Comparison of ENCODE assay signal across 12 mouse cellular contexts in genomic region chr3:89268916-89269315, GRCm38 (mm10). TPM values are rescaled to one million over a fixed set of nuclear protein-coding genes. Genes with fewer than 3 reads are reported as not detected.
DNase-seq lines count a peak whose midpoint lies in the region; ATAC-seq and TF ChIP-seq lines count a peak whose summit lies in the region.
"Had no signal": no experiment of that assay in that cellular context is flagged by ENCODE, and none has a peak within 500 bp of the region (broad histone marks: within the 10 kb centered on the region; RNA-seq: fewer than 3 reads in every experiment).

No protein-coding gene starts in this region.

- 0 out of 2 replicates have a peak overlapping the region, but pooled peaks have one; percentile 5 for H3K4me3 ChIP-seq in kidney, embryonic 15.5 days (replicated peaks)
- no peak overlapping the region for H3K4me3 ChIP-seq in hindbrain, embryonic 15.5 days
- H3K4me3 ChIP-seq in midbrain, postnatal 0 days (ENCODE audit: low read depth, low read length) = no peak overlapping the region

- H3K36me3 ChIP-seq in kidney, embryonic 15.5 days = peaks cover 27% of the 10 kb centered on the region
- no peaks in the 10 kb centered on the region for H3K36me3 ChIP-seq in hindbrain, embryonic 15.5 days
- H3K36me3 ChIP-seq in midbrain, postnatal 0 days (ENCODE audit: insufficient read depth, low read length) = 0 out of 2 replicates have a peak, but pooled peaks cover 3% of the 10 kb centered on the region

- DNase-seq in cerebellum, adult 11-12 months = peak; percentile 31
- DNase-seq in cerebellum, postnatal 10 days = no peak
- DNase-seq in kidney, postnatal 25 days = no peak
- DNase-seq in midbrain, postnatal 0 days (ENCODE audit: low spot score) = no peak
- no peak for DNase-seq in layer of hippocampus, postnatal 10 days (ENCODE audit: low spot score in 2 of 2)
- DNase-seq in adipocyte (ENCODE audit: low spot score) = no peak
- DNase-seq: kidney, adult 18-20 months; retina, postnatal 1 day; thymus, postnatal 25 days had no signal

- TF ChIP-seq CTCF in midbrain, postnatal 0 days (IDR thresholded peaks at IDR 0.05) = no peak

- no peak for ATAC-seq in kidney, embryonic 15.5 days (replicated peaks; ENCODE audit: low FRiP score)
- ATAC-seq in hindbrain, embryonic 15.5 days (ENCODE audit: low FRiP score, low read depth) = no peak
- no peak for ATAC-seq in midbrain, postnatal 0 days (ENCODE audit: low FRiP score)
- ATAC-seq: Patski had no signal

- H3K4me1 ChIP-seq in kidney, embryonic 15.5 days = peaks cover 44% of the 10 kb centered on the region
- H3K4me1 ChIP-seq in hindbrain, embryonic 15.5 days (replicated peaks) = peaks cover 48% of the 10 kb centered on the region
- H3K4me1 ChIP-seq in midbrain, postnatal 0 days (ENCODE audit: insufficient read depth, low read length) = peaks cover 11% of the 10 kb centered on the region; the same call in 1 of the 2 replicates

- H3K9ac ChIP-seq in kidney, embryonic 15.5 days = peak overlapping the region; percentile 33; the same call in 1 of the 2 replicates
- no peak overlapping the region for H3K9ac ChIP-seq in hindbrain, embryonic 15.5 days
- H3K9ac ChIP-seq in midbrain, postnatal 0 days (replicated peaks; ENCODE audit: low read length, poor library complexity, severe bottlenecking) = no peak overlapping the region

- no peaks in the 10 kb centered on the region for H3K9me3 ChIP-seq in kidney, embryonic 15.5 days (replicated peaks)
- no peaks in the 10 kb centered on the region for H3K9me3 ChIP-seq in hindbrain, embryonic 15.5 days
- H3K9me3 ChIP-seq in midbrain, postnatal 0 days (ENCODE audit: low read length) = no peaks in the 10 kb centered on the region

- H3K27ac ChIP-seq in kidney, embryonic 15.5 days = 0 out of 2 replicates have a peak overlapping the region, but pooled peaks have one; percentile 90
- H3K27ac ChIP-seq in hindbrain, embryonic 15.5 days (replicated peaks) = no peak overlapping the region
- no peak overlapping the region for H3K27ac ChIP-seq in midbrain, postnatal 0 days (ENCODE audit: low read depth, low read length)

- peak overlapping the region; percentile 78; the same call in 1 of the 2 replicates for H3K4me2 ChIP-seq in kidney, embryonic 15.5 days
- peak overlapping the region; percentile 82 for H3K4me2 ChIP-seq in hindbrain, embryonic 15.5 days
- H3K4me2 ChIP-seq in midbrain, postnatal 0 days (ENCODE audit: low read depth, low read length, poor library complexity, severe bottlenecking) = peak overlapping the region; percentile 72; the same call in 1 of the 2 replicates

- 65% methylated on average over 8 of the region's 8 CpGs for WGBS in kidney, embryonic 15.5 days
- WGBS in hindbrain, embryonic 15.5 days = 52% methylated on average over 8 of the region's 8 CpGs
- WGBS in midbrain, postnatal 0 days = 58% methylated on average over 8 of the region's 8 CpGs

- H3K27me3 ChIP-seq in kidney, embryonic 15.5 days = no peaks in the 10 kb centered on the region
- no peaks in the 10 kb centered on the region for H3K27me3 ChIP-seq in hindbrain, embryonic 15.5 days
- no peaks in the 10 kb centered on the region for H3K27me3 ChIP-seq in midbrain, postnatal 0 days (ENCODE audit: insufficient read depth, low read length)
- H3K27me3 ChIP-seq: Patski had no signal

RNA-seq across cellular contexts. Expression of gene Slc50a1, which starts 1.5 kb away (rescaled TPM):
- polyA plus RNA-seq in kidney, embryonic 15.5 days (2015; fragmentation: Nextera tagmentation; extraction: Ambion mirVana) = 58.0 and 59.9 TPM in 2 replicates
- 36.2 and 38.5 TPM in 2 replicates for polyA plus RNA-seq in hindbrain, embryonic 15.5 days (2015; fragmentation: Nextera tagmentation; extraction: Ambion mirVana)
- 22.8 and 32.0 TPM in 2 replicates for total RNA-seq in midbrain, postnatal 0 days (2014; rRNA removed)
- polyA plus RNA-seq in midbrain, postnatal 0 days (2015; fragmentation: Nextera tagmentation; extraction: Ambion mirVana) = 42.4 and 48.7 TPM in 2 replicates
- total RNA-seq in layer of hippocampus, postnatal 10 days (2021) = 10 to 100 TPM; 27.6 to 29.8 TPM

RNA-seq across cellular contexts. Expression of gene Dpm3, which starts 9.8 kb away (rescaled TPM):
- polyA plus RNA-seq in kidney, embryonic 15.5 days (2015; fragmentation: Nextera tagmentation; extraction: Ambion mirVana) = 149 and 153 TPM in 2 replicates
- polyA plus RNA-seq in hindbrain, embryonic 15.5 days (2015; fragmentation: Nextera tagmentation; extraction: Ambion mirVana) = 80.0 and 88.4 TPM in 2 replicates
- total RNA-seq in midbrain, postnatal 0 days (2014; rRNA removed) = 198 and 223 TPM in 2 replicates
- 69.4 and 81.1 TPM in 2 replicates for polyA plus RNA-seq in midbrain, postnatal 0 days (2015; fragmentation: Nextera tagmentation; extraction: Ambion mirVana)
- 10 to 100 TPM; 53.3 to 66.3 TPM for total RNA-seq in layer of hippocampus, postnatal 10 days (2021)

RNA-seq across cellular contexts. Expression of gene Efna1, which starts 12.0 kb away (rescaled TPM):
- 66.0 and 66.6 TPM in 2 replicates for polyA plus RNA-seq in kidney, embryonic 15.5 days (2015; fragmentation: Nextera tagmentation; extraction: Ambion mirVana)
- polyA plus RNA-seq in hindbrain, embryonic 15.5 days (2015; fragmentation: Nextera tagmentation; extraction: Ambion mirVana) = 8.9 and 9.1 TPM in 2 replicates
- 6.6 and 7.1 TPM in 2 replicates for total RNA-seq in midbrain, postnatal 0 days (2014; rRNA removed)
- 8.9 and 9.4 TPM in 2 replicates for polyA plus RNA-seq in midbrain, postnatal 0 days (2015; fragmentation: Nextera tagmentation; extraction: Ambion mirVana)
- 1 to 10 TPM; 6.4 to 7.2 TPM for total RNA-seq in layer of hippocampus, postnatal 10 days (2021)

RNA-seq across cellular contexts. Expression of gene Trim46, which starts 22.8 kb away (rescaled TPM):
- polyA plus RNA-seq in kidney, embryonic 15.5 days (2015; fragmentation: Nextera tagmentation; extraction: Ambion mirVana) = 3.4 and 5.2 TPM in 2 replicates
- 71.3 and 81.6 TPM in 2 replicates for polyA plus RNA-seq in hindbrain, embryonic 15.5 days (2015; fragmentation: Nextera tagmentation; extraction: Ambion mirVana)
- 112 and 124 TPM in 2 replicates for total RNA-seq in midbrain, postnatal 0 days (2014; rRNA removed)
- 69.1 TPM in 2 replicates for polyA plus RNA-seq in midbrain, postnatal 0 days (2015; fragmentation: Nextera tagmentation; extraction: Ambion mirVana)
- total RNA-seq in layer of hippocampus, postnatal 10 days (2021) = 100 to 1,000 TPM; 101 to 112 TPM

RNA-seq across cellular contexts. Expression of gene Krtcap2, which starts 23.1 kb away (rescaled TPM):
- polyA plus RNA-seq in kidney, embryonic 15.5 days (2015; fragmentation: Nextera tagmentation; extraction: Ambion mirVana) = 309 and 321 TPM in 2 replicates
- polyA plus RNA-seq in hindbrain, embryonic 15.5 days (2015; fragmentation: Nextera tagmentation; extraction: Ambion mirVana) = 196 and 211 TPM in 2 replicates
- 74.7 and 93.9 TPM in 2 replicates for total RNA-seq in midbrain, postnatal 0 days (2014; rRNA removed)
- polyA plus RNA-seq in midbrain, postnatal 0 days (2015; fragmentation: Nextera tagmentation; extraction: Ambion mirVana) = 219 TPM in 2 replicates
- total RNA-seq in layer of hippocampus, postnatal 10 days (2021) = 10 to 100 TPM; 72.8 to 95.1 TPM
